Mouse (Mus musculus): ENCODE measurements at regions not wholly inside any gene's neighbourhood (a gene's known extent, or its start where the extent isn't known, plus 50 kb on each side); places are given as distances from the start of the nearest gene placed in this dataset.

DNA sequence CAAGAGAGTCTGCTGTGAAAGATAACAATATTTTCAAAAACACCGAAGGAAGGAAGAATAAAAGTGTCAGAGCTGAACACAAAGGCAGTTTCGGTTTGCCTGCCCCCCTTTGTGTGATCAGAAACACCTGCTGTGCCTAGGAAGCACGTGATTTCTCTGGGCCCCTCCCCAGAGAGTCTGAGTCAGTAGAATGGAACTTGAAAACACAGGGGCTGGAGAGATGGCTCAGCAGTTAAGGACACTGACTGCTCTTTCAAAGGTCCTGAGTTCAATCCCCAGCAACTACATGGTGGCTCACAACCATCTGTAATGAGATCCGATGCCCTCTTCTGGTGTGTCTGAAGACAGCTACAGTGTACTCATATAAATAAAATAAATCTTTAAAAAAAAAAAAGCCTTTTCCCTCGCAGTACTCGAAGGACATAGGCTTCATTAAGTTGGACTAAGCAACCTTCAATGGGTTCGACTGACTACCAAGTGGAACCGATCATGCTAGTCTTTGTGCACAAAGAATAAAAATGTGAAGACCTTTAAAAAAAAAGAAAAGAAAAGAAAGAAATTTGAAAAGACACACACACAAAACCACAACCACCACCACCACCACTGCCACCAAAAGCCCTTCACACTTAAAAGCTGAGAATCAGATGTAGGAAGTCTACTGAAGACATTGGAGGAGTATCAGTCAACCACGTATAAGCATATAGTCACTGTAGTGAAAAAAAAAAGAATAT lies 61.8 kb upstream of the Slc1a1 start:
- H3K36me3 ChIP-seq, result no peaks in the 10 kb centered on the region
- H3K27me3 ChIP-seq, result no peaks in the 10 kb centered on the region
- no peak overlapping the region for H3K9ac ChIP-seq
- no peaks in the 10 kb centered on the region for H3K9me3 ChIP-seq (replicated peaks)
- H3K27ac ChIP-seq, result no peak overlapping the region
- H3K4me1 ChIP-seq (replicated peaks), result no peaks in the 10 kb centered on the region
- ATAC-seq (replicated peaks; ENCODE audit: insufficient number of reproducible peaks, insufficient read depth, low FRiP score, low read depth), result no peak
- WGBS, result 55% methylated on average over 9 of the region's 9 CpGs
- H3K4me3 ChIP-seq, result no peak overlapping the region
- H3K4me2 ChIP-seq, result no peak overlapping the region

DNA sequence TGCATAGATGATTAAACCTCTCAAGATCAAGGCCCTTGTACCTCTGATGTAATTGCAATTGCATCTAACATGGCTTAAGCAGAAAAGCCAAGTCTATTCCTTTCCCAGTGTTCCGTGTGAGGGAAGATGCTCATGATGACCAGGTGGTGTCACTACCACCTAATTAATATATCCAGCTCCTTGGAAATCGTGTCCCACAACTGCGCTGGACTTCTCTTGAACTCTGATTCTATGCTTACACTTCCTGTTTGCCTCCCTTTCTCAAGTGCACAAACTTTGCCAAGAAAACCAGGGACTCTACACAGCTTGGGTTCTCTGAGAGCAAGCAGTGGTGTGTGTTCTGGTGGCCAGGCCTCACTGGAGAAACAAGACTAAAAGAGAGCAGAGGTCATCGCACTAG lies 58.0 kb upstream of the Slc1a1 start:
- no peaks in the 10 kb centered on the region for H3K36me3 ChIP-seq
- H3K27me3 ChIP-seq, result no peaks in the 10 kb centered on the region
- ATAC-seq (replicated peaks; ENCODE audit: insufficient number of reproducible peaks, insufficient read depth, low FRiP score, low read depth), result no peak
- H3K4me2 ChIP-seq, result no peak overlapping the region
- no peak overlapping the region for H3K9ac ChIP-seq
- no peaks in the 10 kb centered on the region for H3K4me1 ChIP-seq (replicated peaks)
- WGBS, result 31% methylated on average over 4 of the region's 4 CpGs
- H3K4me3 ChIP-seq, result no peak overlapping the region
- no peak overlapping the region for H3K27ac ChIP-seq
- no peaks in the 10 kb centered on the region for H3K9me3 ChIP-seq (replicated peaks)

DNA sequence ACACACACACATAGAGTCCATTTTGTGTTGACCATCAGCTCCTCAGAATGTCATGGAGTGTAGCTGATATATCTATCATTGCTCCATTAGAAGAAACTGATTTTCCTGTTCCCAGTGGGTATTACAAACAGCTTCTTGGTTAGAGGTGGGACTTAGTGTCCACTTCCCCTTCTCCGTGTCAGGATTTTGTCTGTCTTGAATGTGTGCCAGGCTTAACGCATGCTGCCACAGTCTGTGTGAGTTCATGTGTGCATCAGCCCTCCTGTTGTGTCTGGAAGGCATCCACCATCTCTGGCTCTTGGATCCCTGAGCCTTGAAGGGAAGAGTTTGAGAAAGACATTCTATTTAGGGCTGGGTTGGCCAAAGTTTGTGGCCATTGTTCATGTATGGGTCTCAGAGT lies 57.2 kb upstream of the Slc1a1 start:
- no peak overlapping the region for H3K27ac ChIP-seq
- H3K27me3 ChIP-seq, result no peaks in the 10 kb centered on the region
- no peaks in the 10 kb centered on the region for H3K9me3 ChIP-seq (replicated peaks)
- no peak overlapping the region for H3K9ac ChIP-seq
- H3K4me3 ChIP-seq, result no peak overlapping the region
- 48% methylated on average over 2 of the region's 2 CpGs for whole genome bisulfite sequencing
- H3K4me1 ChIP-seq (replicated peaks), result no peaks in the 10 kb centered on the region
- no peak for ATAC-seq (replicated peaks; ENCODE audit: insufficient number of reproducible peaks, insufficient read depth, low FRiP score, low read depth)
- H3K4me2 ChIP-seq, result no peak overlapping the region
- H3K36me3 ChIP-seq, result no peaks in the 10 kb centered on the region

DNA sequence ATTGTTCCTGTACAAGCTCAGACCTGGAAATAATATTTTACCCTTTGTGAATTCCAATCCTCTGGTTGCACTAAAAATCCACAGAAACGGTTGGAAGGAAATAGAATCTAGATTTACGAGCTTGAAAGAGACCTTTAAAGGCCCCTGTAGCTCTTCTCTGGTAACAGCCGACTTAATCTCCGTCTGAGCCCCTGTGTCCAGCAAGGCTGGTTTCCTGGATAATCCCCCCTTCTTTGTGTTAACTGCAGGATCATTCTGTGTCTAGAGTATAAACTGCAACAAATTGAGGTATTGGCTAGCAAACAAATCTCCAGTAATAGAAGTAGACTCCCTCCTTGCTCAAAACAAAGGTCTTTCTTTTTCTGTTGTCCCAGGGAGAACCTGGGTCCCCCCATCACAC lies 56.5 kb upstream of the Slc1a1 start:
- Histone ChIP-seq H3K36me3 (no peaks in the 10 kb centered on the region), H3K4me3 (no peak overlapping the region), H3K27ac (no peak overlapping the region), H3K4me1 (replicated peaks) (no peaks in the 10 kb centered on the region), H3K4me2 (no peak overlapping the region), H3K9ac (no peak overlapping the region), H3K9me3 (replicated peaks) (no peaks in the 10 kb centered on the region), H3K27me3 (no peaks in the 10 kb centered on the region)
- WGBS, result 69% methylated on average over 4 of the region's 4 CpGs
- no peak for ATAC-seq (replicated peaks; ENCODE audit: insufficient number of reproducible peaks, insufficient read depth, low FRiP score, low read depth)

DNA sequence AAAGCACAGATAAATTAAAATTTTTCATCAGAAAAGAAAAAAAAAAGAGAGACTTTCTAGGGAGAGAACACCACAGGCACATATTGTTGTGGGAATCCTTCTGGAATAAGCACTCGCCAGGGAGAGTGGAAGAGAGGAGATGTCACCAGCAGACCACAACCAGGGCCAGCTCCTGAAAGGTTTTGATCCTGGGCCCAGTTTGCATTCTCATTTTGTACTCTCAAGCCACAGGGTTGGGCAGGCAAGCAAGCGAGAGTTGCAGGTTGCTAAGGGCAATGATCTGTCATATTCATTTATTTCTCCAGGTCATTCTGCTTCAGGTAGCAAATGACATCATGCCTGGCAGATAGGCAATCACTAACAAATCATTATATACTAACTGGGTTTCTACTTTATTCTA lies 52.9 kb upstream of the Slc1a1 start:
- 76% methylated on average over 2 of the region's 2 CpGs for WGBS
- no peaks in the 10 kb centered on the region for H3K27me3 ChIP-seq

More for the DNA sequence above, 52.9 kb upstream of the Slc1a1 start:
- Histone ChIP-seq H3K4me1 (replicated peaks) (no peaks in the 10 kb centered on the region), H3K27ac (no peak overlapping the region), H3K9me3 (replicated peaks) (no peaks in the 10 kb centered on the region), H3K36me3 (no peaks in the 10 kb centered on the region), H3K4me3 (no peak overlapping the region), H3K9ac (no peak overlapping the region), H3K4me2 (no peak overlapping the region)
- no peak for ATAC-seq (replicated peaks; ENCODE audit: insufficient number of reproducible peaks, insufficient read depth, low FRiP score, low read depth)
